Mouse (Mus musculus): ENCODE data around the gene Slc46a1. TPM values are rescaled to one million over a fixed set of nuclear protein-coding genes. Genes with fewer than 3 reads are reported as not detected.
A peak's percentile ranks its signal among the peaks of the same experiment; 100 is the strongest.

Gene Slc46a1
- total RNA-seq, 2 experiments from 2014 or later = 27.4 to 32.0 TPM

GRCm38 (mm10) chr11:78500623-78501202, 35.2 kb downstream of the Slc46a1 start:
- DNase-seq (ENCODE audit: low spot score in 2 of 2) = no peak

DNA sequence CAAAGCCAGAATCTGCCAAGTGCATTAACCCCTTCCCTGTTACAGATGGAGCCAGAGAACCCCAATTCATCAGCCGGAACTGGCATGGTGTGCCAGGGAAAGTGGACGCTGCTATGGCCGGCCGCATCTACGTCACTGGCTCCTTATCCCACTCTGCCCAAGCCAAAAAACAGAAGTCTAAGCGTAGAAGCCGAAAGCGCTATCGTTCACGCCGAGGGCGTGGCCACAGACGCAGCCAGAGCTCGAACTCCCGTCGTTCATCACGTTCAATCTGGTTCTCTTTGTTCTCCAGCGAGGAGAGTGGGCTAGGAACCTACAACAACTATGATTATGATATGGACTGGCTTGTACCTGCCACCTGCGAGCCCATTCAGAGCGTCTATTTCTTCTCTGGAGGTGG, 36.0 kb downstream of the Slc46a1 start:
- no peak for DNase-seq (ENCODE audit: low spot score in 2 of 2)

DNA sequence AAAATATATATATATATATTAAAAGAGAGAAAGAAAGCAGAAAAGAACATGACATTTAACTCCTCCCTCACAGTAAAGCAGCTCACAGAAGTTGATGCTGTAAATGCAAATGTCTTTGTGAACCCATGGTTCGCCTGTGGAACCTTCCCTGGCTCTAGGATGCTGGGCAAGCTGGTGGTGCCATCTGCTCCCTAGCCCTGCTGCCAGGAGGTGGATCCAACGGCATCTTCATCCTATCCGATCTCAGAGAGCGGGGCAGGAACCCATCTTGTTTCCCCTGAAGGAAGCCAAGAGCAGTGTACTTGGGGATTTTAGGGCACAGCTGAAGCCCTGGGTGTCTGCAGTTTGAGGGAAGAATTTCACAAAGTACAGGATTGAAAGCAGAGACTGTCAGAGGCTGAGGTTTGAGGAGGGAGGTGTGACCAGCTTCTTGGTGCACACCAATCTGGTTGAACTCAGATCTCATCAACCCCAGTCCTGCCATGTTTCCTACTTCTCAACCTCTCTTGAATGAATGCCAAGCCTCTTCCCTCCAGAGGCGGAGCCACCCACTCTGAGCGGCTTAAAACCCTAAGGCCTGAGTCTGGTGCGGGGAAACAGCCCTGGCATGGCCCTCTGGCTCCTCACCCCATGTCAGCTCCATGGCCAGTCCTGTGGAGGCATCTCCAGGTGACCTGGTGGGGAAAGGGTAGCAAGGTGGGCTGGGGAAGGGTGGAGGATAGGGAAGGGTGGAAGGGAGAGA, 37.6 kb downstream of the Slc46a1 start, which contains the start of gene Sebox:
TSS of gene Sebox (plus strand) at position 539 of the 742 bp plus-strand sequence.
- no peak for DNase-seq (ENCODE audit: low spot score in 2 of 2)

DNA sequence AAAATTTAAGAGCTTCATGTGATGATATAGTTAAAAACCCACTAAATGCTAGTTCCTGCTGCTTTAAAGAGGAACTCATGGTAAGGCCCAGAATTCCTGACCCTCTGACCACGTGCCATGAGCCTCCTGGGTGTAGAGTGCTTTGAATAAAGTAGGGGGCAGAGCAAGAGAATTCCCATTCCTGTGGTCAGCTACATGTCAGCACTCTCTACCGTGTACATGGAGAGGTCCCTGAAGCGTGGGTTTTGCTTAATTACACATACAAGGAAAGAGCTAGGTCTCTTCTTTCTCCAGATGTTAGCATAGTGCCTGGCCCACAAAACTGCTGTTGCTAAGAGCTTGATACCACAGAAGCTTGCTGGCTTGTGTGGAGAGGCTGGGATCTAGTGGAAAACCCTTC, 39.9 kb downstream of the Slc46a1 start:
- DNase-seq (ENCODE audit: low spot score in 2 of 2) = no peak

- DNase-seq (ENCODE audit: low spot score in 2 of 2) = no peak
Measured at GRCm38 (mm10) chr11:78509148-78509547, 43.7 kb downstream of the Slc46a1 start.

DNA sequence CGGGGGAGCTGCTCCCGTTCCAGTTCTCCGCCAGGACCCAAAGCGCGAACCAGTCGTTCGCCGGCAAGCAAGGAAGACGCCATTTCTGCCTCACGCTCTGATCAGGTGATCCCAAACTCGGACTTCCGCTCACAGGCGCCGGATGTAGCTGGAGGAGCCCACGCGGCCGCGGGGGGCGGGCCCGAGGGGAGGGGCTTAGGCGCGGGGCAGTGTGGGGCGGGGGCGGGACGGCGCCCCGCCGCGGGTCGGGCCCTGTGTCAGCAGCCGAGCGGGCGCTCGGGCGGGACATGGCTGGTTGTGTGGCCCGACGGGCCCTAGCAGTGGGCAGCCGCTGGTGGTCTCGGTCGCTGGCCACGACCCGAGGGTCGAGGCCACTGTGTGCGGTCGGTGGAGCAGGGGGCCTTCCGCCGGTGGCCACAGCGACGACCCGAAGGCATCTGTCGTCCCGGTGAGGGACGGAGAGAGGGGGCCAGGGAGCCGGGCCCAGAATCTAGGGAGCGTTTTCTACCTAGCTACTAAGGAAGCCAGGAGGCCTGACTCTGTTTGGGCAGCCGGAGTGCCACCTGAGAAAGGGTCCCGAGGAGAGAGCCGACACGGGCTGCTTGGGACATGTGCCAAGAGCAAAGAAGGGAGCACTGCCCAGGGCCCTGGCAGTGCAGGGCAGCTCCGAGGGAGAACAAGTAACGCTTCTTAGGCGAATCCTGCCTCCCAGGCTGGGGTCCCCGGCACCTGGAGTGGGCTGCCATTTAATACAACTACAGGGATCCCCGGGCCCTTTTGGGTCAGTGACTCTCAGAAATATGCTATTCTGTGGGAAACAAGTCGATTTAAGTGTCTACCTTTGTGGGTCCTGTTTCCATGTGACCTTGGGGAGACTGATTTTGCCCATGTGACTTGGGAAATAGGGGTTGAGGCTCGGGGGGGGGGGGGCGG, 46.8 kb downstream of the Slc46a1 start, which contains the start of the genes Tmem199 and Poldip2:
TSS of gene Tmem199 (minus strand) at position 148 of the 933 bp plus-strand sequence.
TSS of gene Poldip2 (plus strand) at position 169 of the 933 bp plus-strand sequence.
- DNase-seq (ENCODE audit: low spot score in 2 of 2) = peak; percentile 83 to 86

- no peak for DNase-seq (ENCODE audit: low spot score in 2 of 2)
Measured at GRCm38 (mm10) chr11:78513106-78513790, 47.8 kb downstream of the Slc46a1 start.

- DNase-seq (ENCODE audit: low spot score in 2 of 2) = no peak
Measured at GRCm38 (mm10) chr11:78515549-78516325, 50.2 kb downstream of the Slc46a1 start.

- DNase-seq (ENCODE audit: low spot score in 2 of 2) = no peak
Measured at GRCm38 (mm10) chr11:78518931-78519330, 53.4 kb downstream of the Slc46a1 start.

Other genes with a start within 250 kb of the Slc46a1 start
- gene Sdf2, start 220.0 kb upstream of the Slc46a1 start, total RNA-seq (2021) = 100 to 1,000 TPM in 1 of 2 experiments, 10 to 100 TPM in 1; 97.3 to 120 TPM
- 10 to 100 TPM; 71.5 to 85.0 TPM for gene Supt6, start 219.7 kb upstream of the Slc46a1 start, total RNA-seq (2021)
- gene 2610507B11Rik, start 203.9 kb upstream of the Slc46a1 start, total RNA-seq (2021) = 100 to 1,000 TPM; 168 to 185 TPM
- under 1 TPM; 0.46 to 0.54 TPM for gene BC030499, start 174.9 kb upstream of the Slc46a1 start, total RNA-seq (2021)
- gene Spag5, start 164.2 kb upstream of the Slc46a1 start, total RNA-seq (2021) = 1 to 10 TPM; 1.9 to 4.3 TPM
- 10 to 100 TPM; 20.8 to 26.9 TPM for gene Aldoc, start 142.7 kb upstream of the Slc46a1 start, total RNA-seq (2021)
- 10 to 100 TPM; 56.2 to 62.4 TPM for gene Pigs, start 137.3 kb upstream of the Slc46a1 start, total RNA-seq (2021)
- gene Unc119, start 122.2 kb upstream of the Slc46a1 start, total RNA-seq (2021) = 10 to 100 TPM; 25.8 to 29.0 TPM
- gene Foxn1, start 79.1 kb upstream of the Slc46a1 start, total RNA-seq (2021) = under 1 TPM; 0.19 to 0.20 TPM
- not detected for gene Slc13a2, start 43.5 kb upstream of the Slc46a1 start, total RNA-seq (2021)
- 1 to 10 TPM; 5.3 to 6.4 TPM for gene Sarm1, start 32.1 kb downstream of the Slc46a1 start, total RNA-seq (2021)
- gene Vtn, start 33.4 kb downstream of the Slc46a1 start, total RNA-seq (2021) = 1 to 10 TPM; 1.6 to 4.5 TPM
- not detected for gene Sebox, start 37.8 kb downstream of the Slc46a1 start, total RNA-seq (2021)
- gene Tmem199, start 46.5 kb downstream of the Slc46a1 start, total RNA-seq (2021) = 10 to 100 TPM; 27.8 to 28.0 TPM
- 100 to 1,000 TPM; 153 to 166 TPM for gene Poldip2, start 46.5 kb downstream of the Slc46a1 start, total RNA-seq (2021)
- 10 to 100 TPM; 38.3 to 43.0 TPM for gene Tnfaip1, start 70.6 kb downstream of the Slc46a1 start, total RNA-seq (2021)
- 10 to 100 TPM; 91.4 to 96.0 TPM for gene Ift20, start 70.7 kb downstream of the Slc46a1 start, total RNA-seq (2021)
- gene Tmem97, start 85.1 kb downstream of the Slc46a1 start, total RNA-seq (2021) = 10 to 100 TPM; 27.6 to 40.9 TPM
- 10 to 100 TPM; 39.0 to 84.5 TPM for gene Nlk, start 231.7 kb downstream of the Slc46a1 start, total RNA-seq (2021)